Mouse (Mus musculus): Measurements from ENCODE around the gene Rchy1.

Rchy1 gene

GRCm38 (mm10) chr5:91962639-91963440 is at the start of gene Rchy1:
Gene Rchy1 (minus strand): TSS chr5:91963068.
- peak; percentile 94 to 95 for DNase-seq

DNA sequence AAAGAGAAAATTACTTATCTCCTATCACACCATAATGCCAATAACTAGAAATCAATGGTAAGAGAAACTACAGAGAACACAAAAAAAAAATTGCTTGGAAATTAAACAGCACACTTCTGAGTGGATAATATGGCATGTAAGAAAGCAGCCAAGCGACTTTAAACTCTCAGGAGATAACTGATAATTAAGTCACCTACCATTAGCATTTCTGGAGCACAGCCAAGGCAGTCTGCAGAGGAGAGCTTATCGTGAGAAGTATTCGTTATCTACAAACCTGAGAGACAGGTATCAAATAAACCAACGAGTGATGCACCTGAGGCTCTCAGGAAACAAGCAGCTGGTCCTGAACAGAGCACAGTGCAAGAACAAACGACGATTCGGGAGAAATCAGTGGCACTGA is 48.9 kb upstream of the Rchy1 start:
- no peak for DNase-seq

- DNase-seq = no peak
Measured at GRCm38 (mm10) chr5:92009827-92010226, 47.0 kb upstream of the Rchy1 start.

DNA sequence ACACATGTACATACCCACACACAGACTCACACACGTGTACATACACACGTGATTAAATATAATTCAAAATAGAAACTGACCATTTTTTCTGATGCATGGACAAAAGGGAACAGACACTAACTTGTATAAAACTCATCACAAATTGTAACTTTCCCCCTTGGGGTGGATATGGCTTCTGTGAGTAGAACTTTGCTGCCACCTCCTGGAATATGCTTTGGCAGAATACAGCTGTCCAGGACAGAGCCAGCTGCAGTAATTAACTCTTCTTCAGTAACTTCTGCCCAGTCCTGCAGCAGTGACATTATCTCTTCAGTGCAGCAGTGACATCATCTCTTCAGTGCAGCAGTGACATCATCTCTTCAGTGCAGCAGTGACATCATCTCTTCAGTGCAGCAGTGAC is 40.1 kb upstream of the Rchy1 start:
- peak; percentile 80 to 83 for DNase-seq

- DNase-seq = peak; percentile 58 to 63
Measured at GRCm38 (mm10) chr5:92000770-92001169, 37.9 kb upstream of the Rchy1 start.

DNA sequence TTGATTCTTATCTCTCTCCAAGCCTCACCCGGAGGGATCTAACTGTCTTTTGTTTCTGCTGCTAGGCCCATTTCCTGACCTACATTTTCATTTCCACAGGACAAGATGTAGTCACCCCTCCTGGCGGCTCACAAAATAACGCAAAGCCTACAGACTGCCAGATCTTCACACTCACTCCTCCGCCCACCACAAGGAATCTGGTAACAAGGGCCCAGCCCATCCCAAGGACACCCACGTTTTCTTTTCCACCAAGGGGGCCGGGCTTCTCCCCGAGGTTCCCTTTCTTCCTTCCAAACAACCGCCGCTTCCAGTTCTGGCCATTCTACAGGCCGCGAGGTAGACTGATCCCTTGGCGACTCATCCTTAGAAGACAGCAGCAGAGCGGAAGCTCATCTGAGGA is 31.7 kb upstream of the Rchy1 start:
- no peak for DNase-seq

- peak in 1 of 2 experiments; percentile 7 for DNase-seq
Measured at GRCm38 (mm10) chr5:91993061-91993460, 30.2 kb upstream of the Rchy1 start.

DNA sequence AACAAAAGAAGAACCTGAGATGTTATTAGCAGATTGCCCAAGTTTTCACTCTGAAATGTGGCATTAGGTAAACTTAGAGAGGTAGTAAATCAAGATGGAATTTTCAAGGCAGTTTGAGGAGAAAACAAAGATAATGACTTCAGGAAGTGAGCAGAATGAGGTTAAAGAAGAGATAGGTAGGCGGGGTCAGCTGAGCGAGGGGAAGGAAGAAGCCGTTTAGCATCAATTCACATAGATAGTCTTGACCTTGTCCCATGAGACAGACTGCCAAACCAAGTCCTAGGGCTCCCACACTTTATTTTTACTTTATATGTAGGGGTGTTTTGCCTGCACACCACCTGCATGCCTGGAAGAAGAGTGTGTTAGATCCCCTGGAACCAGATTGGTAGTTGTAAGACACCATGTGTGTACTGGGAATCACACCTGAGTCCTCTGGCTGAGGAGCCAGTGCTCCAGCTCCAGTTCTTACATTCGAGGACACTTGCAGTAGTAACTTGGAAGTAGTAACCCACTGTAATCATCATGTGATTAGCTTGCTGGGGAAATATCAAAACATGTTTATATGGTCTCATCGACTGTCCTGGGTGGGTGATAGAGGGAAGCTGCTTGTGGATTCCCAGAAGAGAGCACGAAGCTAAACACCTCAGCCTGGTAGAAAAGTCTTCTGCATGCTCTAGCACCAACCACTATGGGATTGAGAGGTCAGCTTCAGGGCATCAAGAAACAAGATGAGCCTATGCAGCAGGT is 28.5 kb upstream of the Rchy1 start:
- peak; percentile 33 to 41 for DNase-seq

GRCm38 (mm10) chr5:91989261-91989660 is 26.4 kb upstream of the Rchy1 start:
- no peak for DNase-seq

GRCm38 (mm10) chr5:91987799-91988198 is 24.9 kb upstream of the Rchy1 start:
- DNase-seq = no peak

GRCm38 (mm10) chr5:91987236-91987635 is 24.4 kb upstream of the Rchy1 start, which contains the start of gene Odaph:
Gene Odaph (plus strand): TSS chr5:91987475.
- DNase-seq = peak; percentile 39 to 43

GRCm38 (mm10) chr5:91985721-91986120 is 22.9 kb upstream of the Rchy1 start:
- peak; percentile 33 to 42 for DNase-seq

DNA sequence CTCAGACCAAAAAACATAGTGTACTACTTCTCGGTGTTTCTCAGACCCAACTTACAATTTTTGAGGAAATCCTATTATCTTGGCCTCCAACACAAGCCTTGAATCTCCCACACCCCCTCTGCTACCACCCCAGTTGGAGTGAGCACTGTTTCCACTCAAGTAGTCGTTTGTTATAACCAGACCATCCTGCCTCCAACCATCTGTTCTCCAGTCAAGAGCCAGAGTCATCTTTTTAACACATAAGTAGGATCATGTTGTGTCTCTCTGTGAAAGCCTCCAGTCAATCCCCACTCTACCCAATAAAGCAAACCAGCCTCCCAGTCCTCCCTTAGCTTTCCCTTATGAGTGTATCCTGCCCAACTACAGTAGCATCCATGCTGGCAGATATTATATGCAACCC is 20.6 kb upstream of the Rchy1 start:
- no peak for DNase-seq

DNA sequence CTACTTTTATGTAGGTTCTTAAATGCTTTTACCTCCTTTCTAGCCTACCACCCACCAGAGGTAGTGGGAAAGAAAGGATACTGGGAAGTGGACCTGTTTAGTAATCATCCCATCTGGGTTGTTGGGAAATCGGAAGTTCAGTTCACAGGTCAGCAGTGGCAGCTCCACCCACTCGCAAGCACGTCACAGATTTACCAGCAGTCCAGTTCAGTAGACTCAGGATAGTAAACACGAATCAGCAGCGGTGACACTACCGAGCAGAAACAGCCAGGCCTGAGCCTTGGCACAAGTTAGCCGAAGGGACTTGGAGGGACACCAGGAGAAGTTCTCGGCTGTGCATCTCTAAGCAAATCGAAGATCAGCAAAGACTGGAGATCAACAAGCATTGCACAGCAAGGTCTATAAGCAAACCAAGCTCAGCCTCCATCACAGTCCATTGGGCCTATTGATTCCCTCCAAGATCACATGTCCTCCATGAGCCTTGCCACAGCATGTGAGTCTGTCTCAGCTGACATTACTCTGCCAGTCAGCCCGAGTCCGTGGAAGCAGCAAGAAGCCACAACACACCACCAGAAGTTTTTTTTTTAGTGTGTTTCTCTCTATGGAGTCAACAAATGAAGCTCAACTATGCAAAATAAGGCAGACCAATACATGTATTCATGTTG is 18.4 kb upstream of the Rchy1 start:
- no peak for DNase-seq

- DNase-seq = no peak
Measured at GRCm38 (mm10) chr5:91977397-91977770, 14.5 kb upstream of the Rchy1 start.

DNA sequence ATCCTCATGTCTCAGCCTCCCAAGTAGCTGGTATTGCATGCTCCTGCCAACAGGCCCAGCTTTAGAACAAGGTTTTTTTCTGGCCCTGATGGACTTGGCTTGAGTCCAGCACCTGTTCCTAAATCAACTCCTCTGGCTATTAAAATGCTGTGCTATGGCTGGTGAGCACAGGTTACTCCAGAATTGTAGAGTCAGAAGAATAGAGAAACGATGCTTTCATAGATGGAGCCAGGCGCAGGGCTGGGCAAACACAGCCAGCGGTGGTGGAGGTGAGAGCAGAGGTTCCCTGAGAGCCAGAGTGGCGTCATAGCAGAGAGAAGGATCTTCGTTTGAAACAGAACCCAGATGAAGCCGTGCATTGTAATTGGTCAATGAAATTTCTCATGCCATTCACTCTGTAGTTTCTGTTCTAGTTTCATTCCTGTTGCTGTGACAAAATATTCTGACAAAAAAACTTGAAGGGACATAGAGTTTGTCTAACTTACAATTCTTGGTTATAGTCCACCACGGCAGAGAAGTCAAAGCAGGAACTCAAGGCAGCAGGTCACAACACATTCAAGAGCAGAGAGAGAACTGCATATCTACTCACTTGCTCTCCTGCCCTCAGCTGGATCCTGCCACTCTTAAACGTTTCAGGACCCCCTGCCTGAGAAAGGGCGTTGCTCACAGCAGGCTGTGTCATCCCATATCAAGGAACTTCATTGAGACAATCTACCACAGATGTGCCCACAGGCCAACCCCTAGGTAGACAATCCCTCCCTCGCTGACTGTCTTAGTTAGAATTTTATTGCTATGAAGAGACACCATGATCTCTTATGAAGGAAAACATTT is 13.9 kb upstream of the Rchy1 start:
- DNase-seq = no peak

DNA sequence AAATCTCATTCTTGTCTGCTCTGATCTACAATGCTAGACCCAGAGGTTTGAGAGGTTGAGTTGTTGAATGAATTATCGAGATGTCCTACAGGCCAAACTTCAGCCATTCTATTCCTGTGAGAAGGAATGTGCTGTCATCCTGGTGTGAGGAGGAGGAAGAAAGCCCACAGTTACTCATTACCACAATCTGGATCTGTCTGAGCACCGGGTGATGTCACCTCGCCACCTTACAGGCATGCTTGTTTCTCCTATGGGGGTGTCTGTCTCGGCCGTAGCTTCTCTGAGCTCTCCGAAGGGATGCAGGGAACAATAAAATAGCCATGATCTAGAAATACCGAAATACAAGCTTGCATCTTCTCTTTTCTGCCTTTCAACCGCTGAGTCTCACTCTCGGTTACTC is 12.9 kb upstream of the Rchy1 start:
- DNase-seq = no peak

DNA sequence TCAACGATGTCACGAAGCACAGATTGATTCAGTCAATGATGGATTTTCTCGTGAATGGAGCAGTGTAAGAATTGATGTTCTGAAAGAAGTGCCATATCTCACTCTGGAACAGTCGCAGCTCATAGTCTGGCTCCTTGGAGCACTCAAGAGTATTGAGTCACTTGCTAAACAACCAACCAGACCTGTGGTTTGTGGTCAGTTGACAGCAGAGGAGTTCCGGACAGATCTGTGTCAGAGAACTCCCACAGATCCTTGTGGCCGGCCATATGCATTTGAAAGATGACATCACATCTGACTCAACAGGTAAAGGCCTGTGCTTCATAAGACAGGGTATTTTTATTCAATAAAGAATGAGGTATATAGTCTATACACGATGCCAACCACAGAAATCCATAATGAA is 11.1 kb upstream of the Rchy1 start:
- no peak for DNase-seq

DNA sequence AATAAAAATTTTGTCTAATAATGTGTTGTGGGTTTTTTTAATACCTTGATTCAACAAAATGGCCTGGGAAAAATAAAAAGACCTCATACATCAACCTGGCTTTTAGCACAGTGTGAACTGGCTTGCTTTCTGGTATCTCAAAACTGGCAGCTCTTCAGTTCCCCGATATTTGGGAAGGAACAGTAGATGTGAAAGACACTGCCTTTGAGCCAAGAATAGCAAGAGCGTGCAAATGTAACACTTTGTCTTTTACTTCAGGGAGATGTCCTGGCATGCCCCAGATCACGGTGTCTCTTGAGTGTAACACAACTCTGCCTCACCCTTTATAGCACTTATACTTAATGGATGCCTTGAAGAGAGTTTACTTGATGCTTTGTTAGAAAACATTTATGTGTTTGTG is 9.2 kb upstream of the Rchy1 start:
- no peak for DNase-seq

DNA sequence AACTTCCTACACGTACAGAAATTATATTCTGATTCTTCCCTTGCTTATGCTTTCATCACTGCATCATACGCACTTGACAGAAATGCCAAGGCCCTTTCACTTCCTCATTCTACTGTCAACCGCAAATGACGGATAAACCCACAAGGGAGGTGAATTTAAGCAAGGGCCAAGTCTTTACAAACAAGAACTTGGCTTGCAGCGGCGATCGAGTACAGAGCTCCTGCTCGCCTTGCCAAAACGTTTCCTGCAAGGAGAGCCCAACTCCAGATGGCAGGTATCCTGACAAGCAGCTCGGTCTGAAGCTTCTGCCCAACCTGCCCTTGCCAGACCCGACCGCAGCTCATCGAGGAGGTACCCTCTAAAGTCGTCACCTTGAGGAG is 619 bp downstream of the Rchy1 start:
- DNase-seq = peak; percentile 90

DNA sequence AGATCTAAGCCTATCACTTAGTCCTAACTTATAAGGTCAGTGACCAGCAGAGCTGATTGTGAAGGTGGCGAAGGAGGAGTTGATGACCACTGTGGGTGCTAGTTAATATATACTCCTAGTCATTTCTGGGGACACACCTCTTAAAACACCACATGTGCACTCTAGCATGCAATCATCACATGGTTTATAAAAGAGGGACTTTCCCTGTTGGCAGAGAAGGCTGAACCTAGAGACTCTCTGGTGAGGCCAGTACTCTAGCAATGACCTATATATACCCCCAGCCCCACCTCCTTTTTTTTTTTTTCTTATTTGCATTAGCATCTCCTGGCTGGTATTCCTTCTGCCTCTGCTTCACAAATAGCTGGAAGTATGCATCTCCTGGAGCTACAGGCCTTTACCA is 1.5 kb downstream of the Rchy1 start:
- DNase-seq = peak; percentile 56 to 64

GRCm38 (mm10) chr5:91960606-91961254 is 2.1 kb downstream of the Rchy1 start:
- DNase-seq = no peak
